Mouse (Mus musculus) bone marrow macrophage, adult 2 months (primary cell): ENCODE measurements around the gene Vmn1r218. TPM values are rescaled to one million over a fixed set of nuclear protein-coding genes. Genes with fewer than 3 reads are reported as not detected.
"Not testable (repeated sequence)": the region's sequence is repeated elsewhere in the genome, so short reads cannot be mapped to it uniquely, and the experiment has no call there.

Experiments
- H3K27ac ChIP-seq: 2 replicates; pipeline ENCODE4 v1.5.1; 2012; ENCODE audit warnings: low read depth, low read length; ENCODE audit not compliant: insufficient read depth
- H3K4me1 ChIP-seq: 2 replicates; pipeline ENCODE4 v1.6.1; 2012; ENCODE audit warnings: low read length; ENCODE audit not compliant: control insufficient read depth, insufficient read depth
- H3K4me3 ChIP-seq: 2 replicates; pipeline ENCODE4 v1.5.1; 2012; ENCODE audit warnings: mild to moderate bottlenecking, low read length, moderate library complexity; ENCODE audit not compliant: insufficient read depth
- CTCF ChIP-seq: IDR thresholded peaks from 2 replicates; pipeline ENCODE4 v1.5.1; 2012; ENCODE audit warnings: low read depth, mild to moderate bottlenecking, low read length, moderate library complexity
- POLR2A ChIP-seq: IDR thresholded peaks from 2 replicates; pipeline ENCODE4 v1.6.1; 2012; ENCODE audit warnings: mild to moderate bottlenecking, low read depth, low read length, borderline replicate concordance
- polyA plus RNA-seq: library from polyadenylated mRNA; stranded (reverse); fragments of >200 nt; gene quantifications from 2 replicates; pipeline ENCODE4 v1.2.4, GENCODE M21; 2012; ENCODE audit not compliant: missing spikeins, insufficient read depth, insufficient read length

The Vmn1r218 gene
- polyA plus RNA-seq: 0.07 and 0.16 TPM in 2 replicates

- no peak within 1 kb of the TSS for H3K27ac ChIP-seq
- H3K4me1 ChIP-seq: no peaks in the 10 kb centered on the region
- TF ChIP-seq POLR2A (no peak), CTCF (no peak)
- H3K4me3 ChIP-seq: no peak within 1 kb of the TSS
Observed at GRCm38 (mm10) chr13:23133099-23133498, at the start of gene Vmn1r218. Vmn1r218 (plus strand) TSS chr13:23133155.

- Histone ChIP-seq H3K4me1 (no peaks in the 10 kb centered on the region), H3K4me3 (no peak overlapping the region), H3K27ac (no peak overlapping the region)
- TF ChIP-seq POLR2A (no peak), CTCF (no peak)
Observed at GRCm38 (mm10) chr13:23094386-23094785, 38.6 kb upstream of the Vmn1r218 start.

GRCm38 (mm10) chr13:23118126-23118525 is 14.8 kb upstream of the Vmn1r218 start, which contains the start of gene Vmn1r217:
Vmn1r217 (minus strand) TSS chr13:23118226.
- not testable (repeated sequence) for H3K4me3 ChIP-seq, H3K4me1 ChIP-seq, H3K27ac ChIP-seq

GRCm38 (mm10) chr13:23120611-23121010 is 12.3 kb upstream of the Vmn1r218 start:
- no peak overlapping the region for H3K27ac ChIP-seq
- no peak overlapping the region for H3K4me3 ChIP-seq
- H3K4me1 ChIP-seq: no peaks in the 10 kb centered on the region
- TF ChIP-seq CTCF: no peak
- no peak for TF ChIP-seq POLR2A

GRCm38 (mm10) chr13:23133501-23133900 is 546 bp downstream of the Vmn1r218 start:
- Histone ChIP-seq H3K4me1 (no peaks in the 10 kb centered on the region), H3K4me3 (no peak overlapping the region), H3K27ac (no peak overlapping the region)
- TF ChIP-seq POLR2A (no peak), CTCF (no peak)

GRCm38 (mm10) chr13:23138880-23139279 is 5.9 kb downstream of the Vmn1r218 start:
- no peak overlapping the region for H3K4me3 ChIP-seq
- no peak overlapping the region for H3K27ac ChIP-seq
- no peak for TF ChIP-seq CTCF
- no peak for TF ChIP-seq POLR2A
- H3K4me1 ChIP-seq: no peaks in the 10 kb centered on the region

GRCm38 (mm10) chr13:23157848-23158247 is 24.9 kb downstream of the Vmn1r218 start:
- TF ChIP-seq POLR2A (no peak), CTCF (no peak)
- Histone ChIP-seq H3K4me3 (no peak overlapping the region), H3K27ac (no peak overlapping the region), H3K4me1 (no peaks in the 10 kb centered on the region)

GRCm38 (mm10) chr13:23159012-23159411 is 26.1 kb downstream of the Vmn1r218 start, which contains the start of gene Vmn1r219:
Vmn1r219 (plus strand) TSS chr13:23159312.
- TF ChIP-seq POLR2A (no peak), CTCF (no peak)
- Histone ChIP-seq H3K4me3 (no peak within 1 kb of the TSS), H3K27ac (no peak within 1 kb of the TSS), H3K4me1 (no peaks in the 10 kb centered on the region)

GRCm38 (mm10) chr13:23166471-23166870 is 33.5 kb downstream of the Vmn1r218 start:
- H3K4me3 ChIP-seq, H3K4me1 ChIP-seq, H3K27ac ChIP-seq: not testable (repeated sequence)

GRCm38 (mm10) chr13:23187875-23188274 is 54.9 kb downstream of the Vmn1r218 start, which contains the start of gene Vmn1r220:
Vmn1r220 (minus strand) TSS chr13:23187975.
- Histone ChIP-seq H3K27ac (no peak within 1 kb of the TSS), H3K4me3 (no peak within 1 kb of the TSS), H3K4me1 (no peaks in the 10 kb centered on the region)
- TF ChIP-seq POLR2A (no peak), CTCF (no peak)

Other genes with a start within 250 kb of the Vmn1r218 start
- not detected in 2 replicates for gene Vmn1r212, start 248.9 kb upstream of the Vmn1r218 start, polyA plus RNA-seq
- gene Vmn1r213, start 125.5 kb upstream of the Vmn1r218 start, polyA plus RNA-seq: not detected in 2 replicates
- gene Vmn1r214, start 102.7 kb upstream of the Vmn1r218 start, polyA plus RNA-seq: not detected in 2 replicates
- not detected in 2 replicates for gene Vmn1r215, start 65.1 kb upstream of the Vmn1r218 start, polyA plus RNA-seq
- not detected in 2 replicates for gene Vmn1r217, start 14.9 kb upstream of the Vmn1r218 start, polyA plus RNA-seq
- not detected in 2 replicates for gene Vmn1r219, start 26.2 kb downstream of the Vmn1r218 start, polyA plus RNA-seq
- gene Vmn1r220, start 54.8 kb downstream of the Vmn1r218 start, polyA plus RNA-seq: not detected in 2 replicates
- gene Vmn1r221, start 81.0 kb downstream of the Vmn1r218 start, polyA plus RNA-seq: 0.09 and 0.13 TPM in 2 replicates
- not detected in 2 replicates for gene Vmn1r222, start 102.8 kb downstream of the Vmn1r218 start, polyA plus RNA-seq
- not detected in 2 replicates for gene Vmn1r223, start 114.0 kb downstream of the Vmn1r218 start, polyA plus RNA-seq
- gene Zfp322a, start 236.1 kb downstream of the Vmn1r218 start, polyA plus RNA-seq: 14.9 and 16.4 TPM in 2 replicates